Comparison of ENCODE assay signal across 13 mouse cellular contexts in genomic region chr5:49247081-49247480, GRCm38 (mm10).
"Had no signal": no experiment of that assay in that cellular context is flagged by ENCODE, and none has a peak within 500 bp of the region (broad histone marks: within the 10 kb centered on the region; RNA-seq: fewer than 3 reads in every experiment).

No protein-coding gene starts in this region.

- DNase-seq: lung, embryonic 14.5 days; lung, postnatal 10 days; lung, postnatal 4 days; midbrain, embryonic 14.5 days; retina, postnatal 1 day; right cerebral cortex, adult 18-20 months; right cerebral cortex, postnatal 25 days; right cerebral cortex, postnatal 4 days; spleen, adult 18-20 months; thymus, adult 18-20 months; thymus, postnatal 14 days; thymus, postnatal 36 days had no signal

- ATAC-seq: midbrain, embryonic 16.5 days had no signal
